Mouse (Mus musculus): ENCODE results near the gene Scin.

GRCm38 (mm10) chr12:40116214-40116613, 17.8 kb downstream of the Scin start:
- TF ChIP-seq GATA1 (IDR thresholded peaks at IDR 0.05; ENCODE audit: low read length) (no peak), TAL1 (IDR thresholded peaks at IDR 0.05; ENCODE audit: low read length) (no peak)

All from erythroblast, embryonic 14.5 days (primary cell).